28 mouse cellular contexts compared by ENCODE assay signal in genomic region chr2:152911432-152911831, GRCm38 (mm10). TPM values are rescaled to one million over a fixed set of nuclear protein-coding genes. Genes with fewer than 3 reads are reported as not detected.
A peak's percentile ranks its signal among the peaks of the same experiment; 100 is the strongest.
DNase-seq lines count a peak whose midpoint lies in the region.
"Had no signal": no experiment of that assay in that cellular context is flagged by ENCODE, and none has a peak within 500 bp of the region (broad histone marks: within the 10 kb centered on the region; RNA-seq: fewer than 3 reads in every experiment).

No protein-coding gene starts in this region.

- H3K4me1 ChIP-seq in limb, embryonic 10.5 days: peaks cover 58% of the 10 kb centered on the region

- H3K36me3 ChIP-seq in limb, embryonic 10.5 days: no peaks in the 10 kb centered on the region
- H3K36me3 ChIP-seq: forebrain, embryonic 10.5 days; G1E; heart, embryonic 12.5 days; heart, embryonic 15.5 days; hindbrain, embryonic 10.5 days; hindbrain, embryonic 13.5 days; intestine, embryonic 15.5 days had no signal

- H3K4me3 ChIP-seq in limb, embryonic 10.5 days: 0 out of 2 replicates have a peak overlapping the region, but pooled peaks have one; percentile 8
- H3K4me3 ChIP-seq: forebrain, embryonic 10.5 days; forebrain, embryonic 13.5 days; heart, embryonic 12.5 days; heart, embryonic 15.5 days; hindbrain, embryonic 10.5 days; hindbrain, embryonic 13.5 days; intestine, embryonic 15.5 days had no signal

- peaks cover 53% of the 10 kb centered on the region for H3K27me3 ChIP-seq in limb, embryonic 10.5 days (ENCODE audit: low read depth, poor library complexity, severe bottlenecking)
- H3K27me3 ChIP-seq: Patski had no signal

- 24% methylated on average over 6 of the region's 6 CpGs for WGBS in limb, embryonic 10.5 days

- no peaks in the 10 kb centered on the region for H3K9me3 ChIP-seq in limb, embryonic 10.5 days (replicated peaks)
- H3K9me3 ChIP-seq: forebrain, embryonic 10.5 days; forebrain, embryonic 13.5 days; G1E; heart, embryonic 12.5 days; heart, embryonic 15.5 days; hindbrain, embryonic 10.5 days; hindbrain, embryonic 13.5 days; intestine, embryonic 15.5 days had no signal

- no peak overlapping the region for H3K27ac ChIP-seq in limb, embryonic 10.5 days
- H3K27ac ChIP-seq: forebrain, embryonic 10.5 days; forebrain, embryonic 13.5 days; heart, embryonic 15.5 days; hindbrain, embryonic 10.5 days; hindbrain, embryonic 13.5 days; intestine, embryonic 15.5 days had no signal

- DNase-seq in cerebellum, postnatal 14 days: peak; percentile 6 to 53
- no peak for DNase-seq in cerebellum, adult 9-10 months
- peak; percentile 36 for DNase-seq in R1 (ENCODE audit: low read depth, low spot score)
- peak; percentile 30 for DNase-seq in gastrocnemius, postnatal 10 days
- no peak for DNase-seq in limb, embryonic 10.5 days (ENCODE audit: low spot score)
- DNase-seq in lung, adult 18-20 months: no peak
- DNase-seq in T-cell, adult 2 months (ENCODE audit: low spot score): no peak
- DNase-seq: adrenal gland, adult 8-10 months; adrenal gland, postnatal 25 days; B cell, adult 2 months; cerebellum, adult 11-12 months; heart, postnatal 10 days; heart, postnatal 36 days; kidney, adult 11 months had no signal

RNA-seq across cellular contexts. Expression of gene Mylk2, which starts 0.3 kb away (rescaled TPM):
- 100 to 1,000 TPM; 111 to 112 TPM for total RNA-seq in gastrocnemius, postnatal 10 days (2021)
- not detected in 2 replicates for polyA plus RNA-seq in limb, embryonic 10.5 days (2016; fragmentation: Nextera tagmentation; extraction: Ambion mirVana)
- total RNA-seq: adrenal gland, postnatal 25 days; granulocyte monocyte progenitor cell, adult 5-6 weeks had no signal
- polyA plus RNA-seq: activated CD4-positive, CD25-positive, alpha-beta regulatory T cell, adult 4 months; brain, embryonic 14.5 days; forebrain, embryonic 13.5 days; forebrain, embryonic 16.5 days; G1E; hindbrain, embryonic 13.5 days had no signal

RNA-seq across cellular contexts. Expression of gene Foxs1, which starts 21.6 kb away (rescaled TPM):
- 1 to 10 TPM; 4.6 to 6.5 TPM for total RNA-seq in gastrocnemius, postnatal 10 days (2021)
- 0.26 and 0.64 TPM in 2 replicates for polyA plus RNA-seq in limb, embryonic 10.5 days (2016; fragmentation: Nextera tagmentation; extraction: Ambion mirVana)
- total RNA-seq: G1E; granulocyte monocyte progenitor cell, adult 5-6 weeks had no signal
- polyA plus RNA-seq: activated CD4-positive, CD25-positive, alpha-beta regulatory T cell, adult 4 months; G1E had no signal

RNA-seq across cellular contexts. Expression of gene Dusp15, which starts 40.1 kb away (rescaled TPM):
- 1 to 10 TPM; 2.5 to 3.1 TPM for total RNA-seq in gastrocnemius, postnatal 10 days (2021)
- 0.58 and 0.68 TPM in 2 replicates for polyA plus RNA-seq in limb, embryonic 10.5 days (2016; fragmentation: Nextera tagmentation; extraction: Ambion mirVana)
- total RNA-seq: granulocyte monocyte progenitor cell, adult 5-6 weeks; heart, postnatal 36 days had no signal
- polyA plus RNA-seq: activated CD4-positive, CD25-positive, alpha-beta regulatory T cell, adult 4 months; G1E had no signal

RNA-seq across cellular contexts. Expression of gene Ttll9, which starts 50.9 kb away (rescaled TPM):
- total RNA-seq in gastrocnemius, postnatal 10 days (2021): not detected
- 0.53 and 1.7 TPM in 2 replicates for polyA plus RNA-seq in limb, embryonic 10.5 days (2016; fragmentation: Nextera tagmentation; extraction: Ambion mirVana)
- total RNA-seq: adrenal gland, postnatal 25 days; G1E; gastrocnemius, adult 8-10 months; heart, postnatal 10 days; heart, postnatal 36 days had no signal
- polyA plus RNA-seq: G1E had no signal

Comparison
In these comparisons a context has a peak if more than half of its experiments do, and no peak if none do; other contexts are left out.
1. DNase-seq: peak in cerebellum, postnatal 14 days (2 of 2), R1 (single experiment) and gastrocnemius, postnatal 10 days (single experiment); none in cerebellum, adult 9-10 months (single experiment), limb, embryonic 10.5 days (single experiment), lung, adult 18-20 months (0 of 2) and T-cell, adult 2 months (single experiment).